Mouse (Mus musculus): ENCODE data around the gene Zfp92. TPM values are rescaled to one million over a fixed set of nuclear protein-coding genes. Genes with fewer than 3 reads are reported as not detected.

Zfp92 gene
- polyA plus RNA-seq, 1 experiment = not detected

- Histone ChIP-seq H3K36me3 (ENCODE audit: control insufficient read depth, insufficient read depth) (no peaks in the 10 kb centered on the region), H3K79me2 (ENCODE audit: control insufficient read depth, insufficient read depth) (no peaks in the 10 kb centered on the region), H3K4me2 (ENCODE audit: low read depth) (peak overlapping the region; percentile 74), H3K27me3 (ENCODE audit: control insufficient read depth, insufficient read depth, insufficient read length) (no peaks in the 10 kb centered on the region), H3ac (ENCODE audit: control insufficient read depth, insufficient read length) (no peak overlapping the region), H3K4me3 (no peak overlapping the region)
- TF ChIP-seq USF1 (IDR thresholded peaks at IDR 0.05; ENCODE audit: low read depth) (no peak), SRF (IDR thresholded peaks at IDR 0.05; ENCODE audit: control insufficient read depth, insufficient read length, low read depth) (no peak), POLR2A (IDR thresholded peaks at IDR 0.05; ENCODE audit: insufficient read length, low read depth) (no peak), MAX (IDR thresholded peaks at IDR 0.05; ENCODE audit: low read depth) (no peak), REST (IDR thresholded peaks at IDR 0.05; ENCODE audit: insufficient read depth, insufficient read length) (no peak), MYOG (IDR thresholded peaks at IDR 0.05; ENCODE audit: control insufficient read depth in 1 of 3, insufficient read depth in 1 of 3, insufficient read length in 2 of 3, low read depth in 2 of 3) (no peak), POLR2AphosphoS2 (IDR thresholded peaks at IDR 0.05; ENCODE audit: insufficient read length, low read depth) (no peak), TCF12 (IDR thresholded peaks at IDR 0.05; ENCODE audit: insufficient read depth, poor library complexity, severe bottlenecking) (no peak), TCF3 (IDR thresholded peaks at IDR 0.05; ENCODE audit: insufficient read length, low read depth) (no peak), MYOD1 (IDR thresholded peaks at IDR 0.05; ENCODE audit: control insufficient read depth in 1 of 3, insufficient read length in 2 of 3, low read depth in 2 of 3) (no peak), E2F4 (IDR thresholded peaks at IDR 0.05; ENCODE audit: insufficient read depth) (no peak), CEBPB (IDR thresholded peaks at IDR 0.05; ENCODE audit: insufficient read depth, poor library complexity, severe bottlenecking) (no peak)
Observed at GRCm38 (mm10) chrX:73468330-73468729, 57.4 kb downstream of the Zfp92 start.

DNA sequence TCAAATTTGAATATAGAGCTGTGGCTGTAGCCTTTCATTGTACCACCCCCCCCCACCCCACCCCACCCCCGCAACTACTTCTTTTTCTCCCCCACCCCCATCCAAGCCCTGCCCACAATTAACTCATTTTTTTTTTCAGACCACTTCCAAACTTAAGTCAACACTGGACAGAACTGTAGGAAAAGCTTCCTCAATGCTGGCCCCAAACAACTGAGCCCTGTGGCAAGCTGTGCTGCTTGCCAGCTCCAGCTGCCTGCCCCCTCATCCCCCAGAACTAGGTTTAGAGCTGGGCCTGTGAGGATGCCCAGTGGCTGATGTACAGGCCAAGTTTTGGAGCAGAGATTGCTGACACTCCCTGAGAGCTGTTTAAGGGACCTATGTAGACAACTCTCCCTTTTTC lies 57.9 kb downstream of the Zfp92 start:
- TF ChIP-seq MAX (IDR thresholded peaks at IDR 0.05; ENCODE audit: low read depth) = no peak
- TF ChIP-seq SRF (IDR thresholded peaks at IDR 0.05; ENCODE audit: control insufficient read depth, insufficient read length, low read depth) = no peak
- TF ChIP-seq TCF3 (IDR thresholded peaks at IDR 0.05; ENCODE audit: insufficient read length, low read depth) = no peak
- TF ChIP-seq MYOD1 (IDR thresholded peaks at IDR 0.05; ENCODE audit: control insufficient read depth in 1 of 3, insufficient read length in 2 of 3, low read depth in 2 of 3) = no peak
- no peak for TF ChIP-seq TCF12 (IDR thresholded peaks at IDR 0.05; ENCODE audit: insufficient read depth, poor library complexity, severe bottlenecking)
- TF ChIP-seq POLR2AphosphoS2 (IDR thresholded peaks at IDR 0.05; ENCODE audit: insufficient read length, low read depth) = no peak
- TF ChIP-seq MYOG (IDR thresholded peaks at IDR 0.05; ENCODE audit: control insufficient read depth in 1 of 3, insufficient read depth in 1 of 3, insufficient read length in 2 of 3, low read depth in 2 of 3) = no peak
- no peak for TF ChIP-seq E2F4 (IDR thresholded peaks at IDR 0.05; ENCODE audit: insufficient read depth)
- TF ChIP-seq REST (IDR thresholded peaks at IDR 0.05; ENCODE audit: insufficient read depth, insufficient read length) = no peak
- TF ChIP-seq CEBPB (IDR thresholded peaks at IDR 0.05; ENCODE audit: insufficient read depth, poor library complexity, severe bottlenecking) = no peak
- TF ChIP-seq POLR2A (IDR thresholded peaks at IDR 0.05; ENCODE audit: insufficient read length, low read depth) = no peak
- TF ChIP-seq USF1 (IDR thresholded peaks at IDR 0.05; ENCODE audit: low read depth) = no peak
- no peaks in the 10 kb centered on the region for H3K36me3 ChIP-seq (ENCODE audit: control insufficient read depth, insufficient read depth)
- H3K79me2 ChIP-seq (ENCODE audit: control insufficient read depth, insufficient read depth) = no peaks in the 10 kb centered on the region
- H3K4me2 ChIP-seq (ENCODE audit: low read depth) = no peak overlapping the region
- no peak overlapping the region for H3ac ChIP-seq (ENCODE audit: control insufficient read depth, insufficient read length)
- no peaks in the 10 kb centered on the region for H3K27me3 ChIP-seq (ENCODE audit: control insufficient read depth, insufficient read depth, insufficient read length)
- no peak overlapping the region for H3K4me3 ChIP-seq

DNA sequence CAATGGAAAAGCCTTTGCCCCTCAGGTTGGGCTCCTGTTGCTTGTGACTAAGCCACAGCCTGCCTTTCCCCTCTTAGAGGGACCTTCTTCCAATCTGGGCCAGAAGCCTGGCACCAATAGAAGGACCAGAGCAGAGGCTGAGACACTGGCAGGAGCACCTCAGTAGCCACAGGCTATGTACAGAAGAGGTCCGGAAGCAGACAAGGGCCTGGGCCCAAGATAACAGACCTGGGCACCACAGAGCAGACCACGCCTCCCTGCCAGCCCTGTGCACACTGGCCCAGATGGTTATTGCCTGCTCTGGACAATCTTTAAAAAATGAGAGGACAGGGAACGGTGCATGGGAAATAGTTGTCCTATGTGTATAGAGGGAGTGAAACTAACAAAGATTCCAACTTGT lies 60.9 kb downstream of the Zfp92 start:
- H3K79me2 ChIP-seq (ENCODE audit: control insufficient read depth, insufficient read depth) = no peaks in the 10 kb centered on the region
- H3K4me3 ChIP-seq = no peak overlapping the region
- H3ac ChIP-seq (ENCODE audit: control insufficient read depth, insufficient read length) = no peak overlapping the region
- H3K27me3 ChIP-seq (ENCODE audit: control insufficient read depth, insufficient read depth, insufficient read length) = no peaks in the 10 kb centered on the region
- H3K36me3 ChIP-seq (ENCODE audit: control insufficient read depth, insufficient read depth) = no peaks in the 10 kb centered on the region
- TF ChIP-seq E2F4 (IDR thresholded peaks at IDR 0.05; ENCODE audit: insufficient read depth) = no peak
- no peak for TF ChIP-seq POLR2AphosphoS2 (IDR thresholded peaks at IDR 0.05; ENCODE audit: insufficient read length, low read depth)
- no peak for TF ChIP-seq CEBPB (IDR thresholded peaks at IDR 0.05; ENCODE audit: insufficient read depth, poor library complexity, severe bottlenecking)
- TF ChIP-seq USF1 (IDR thresholded peaks at IDR 0.05; ENCODE audit: low read depth) = no peak
- TF ChIP-seq REST (IDR thresholded peaks at IDR 0.05; ENCODE audit: insufficient read depth, insufficient read length) = no peak
- TF ChIP-seq MAX (IDR thresholded peaks at IDR 0.05; ENCODE audit: low read depth) = no peak
- no peak for TF ChIP-seq MYOD1 (IDR thresholded peaks at IDR 0.05; ENCODE audit: control insufficient read depth in 1 of 3, insufficient read length in 2 of 3, low read depth in 2 of 3)
- TF ChIP-seq SRF (IDR thresholded peaks at IDR 0.05; ENCODE audit: control insufficient read depth, insufficient read length, low read depth) = no peak
- no peak for TF ChIP-seq TCF12 (IDR thresholded peaks at IDR 0.05; ENCODE audit: insufficient read depth, poor library complexity, severe bottlenecking)
- no peak for TF ChIP-seq POLR2A (IDR thresholded peaks at IDR 0.05; ENCODE audit: insufficient read length, low read depth)
- no peak for TF ChIP-seq TCF3 (IDR thresholded peaks at IDR 0.05; ENCODE audit: insufficient read length, low read depth)
- no peak for TF ChIP-seq MYOG (IDR thresholded peaks at IDR 0.05; ENCODE audit: control insufficient read depth in 1 of 3, insufficient read depth in 1 of 3, insufficient read length in 2 of 3, low read depth in 2 of 3)
- no peak overlapping the region for H3K4me2 ChIP-seq (ENCODE audit: low read depth)

DNA sequence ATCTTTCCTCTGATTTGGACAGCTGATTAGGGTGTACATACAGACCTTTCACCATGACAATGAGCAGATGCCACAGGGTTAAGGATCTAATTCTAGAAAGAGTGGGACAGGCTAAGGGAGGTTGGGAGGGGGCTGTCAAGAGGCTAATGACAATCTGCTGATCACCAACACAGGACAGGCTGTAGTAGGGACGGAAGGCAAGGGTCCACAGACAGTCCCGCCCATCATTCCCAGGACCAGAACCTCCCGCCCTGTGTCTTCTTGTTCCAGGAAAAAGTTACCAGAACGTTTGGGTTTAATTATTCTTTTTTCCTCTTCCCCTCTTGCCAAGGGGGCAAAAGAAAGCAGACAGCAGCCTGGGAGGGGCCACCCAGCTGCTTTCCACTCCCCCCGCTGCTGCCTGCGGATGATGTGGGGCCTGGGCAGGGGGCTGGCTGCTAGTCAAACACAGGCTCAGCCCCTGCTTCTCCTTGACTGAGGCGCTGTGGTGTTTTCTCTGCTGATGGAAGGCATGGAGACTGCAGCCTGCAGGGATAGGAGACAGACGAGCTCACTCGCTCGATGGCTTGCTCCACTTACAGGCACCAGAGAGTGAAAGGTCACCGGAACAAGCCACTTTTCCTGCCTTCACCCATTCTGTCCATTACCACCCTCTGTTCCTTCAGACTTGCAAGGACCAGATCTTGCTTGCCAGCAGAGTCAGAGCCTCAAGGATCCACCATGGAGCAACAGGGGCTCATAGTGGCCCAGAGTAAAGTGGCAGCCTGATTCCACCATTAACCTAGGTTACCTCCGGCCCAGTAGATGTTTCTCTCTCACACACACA lies 63.7 kb downstream of the Zfp92 start:
- H3K4me3 ChIP-seq = no peak overlapping the region
- no peak overlapping the region for H3K4me2 ChIP-seq (ENCODE audit: low read depth)
- no peak overlapping the region for H3ac ChIP-seq (ENCODE audit: control insufficient read depth, insufficient read length)
- no peaks in the 10 kb centered on the region for H3K27me3 ChIP-seq (ENCODE audit: control insufficient read depth, insufficient read depth, insufficient read length)
- H3K36me3 ChIP-seq (ENCODE audit: control insufficient read depth, insufficient read depth) = no peaks in the 10 kb centered on the region
- TF ChIP-seq CEBPB (IDR thresholded peaks at IDR 0.05; ENCODE audit: insufficient read depth, poor library complexity, severe bottlenecking) (no peak), POLR2AphosphoS2 (IDR thresholded peaks at IDR 0.05; ENCODE audit: insufficient read length, low read depth) (no peak), SRF (IDR thresholded peaks at IDR 0.05; ENCODE audit: control insufficient read depth, insufficient read length, low read depth) (no peak), MYOD1 (IDR thresholded peaks at IDR 0.05; ENCODE audit: control insufficient read depth in 1 of 3, insufficient read length in 2 of 3, low read depth in 2 of 3) (no peak), MAX (IDR thresholded peaks at IDR 0.05; ENCODE audit: low read depth) (no peak), E2F4 (IDR thresholded peaks at IDR 0.05; ENCODE audit: insufficient read depth) (no peak), POLR2A (IDR thresholded peaks at IDR 0.05; ENCODE audit: insufficient read length, low read depth) (no peak), REST (IDR thresholded peaks at IDR 0.05; ENCODE audit: insufficient read depth, insufficient read length) (no peak), TCF3 (IDR thresholded peaks at IDR 0.05; ENCODE audit: insufficient read length, low read depth) (no peak), MYOG (IDR thresholded peaks at IDR 0.05; ENCODE audit: control insufficient read depth in 1 of 3, insufficient read depth in 1 of 3, insufficient read length in 2 of 3, low read depth in 2 of 3) (no peak), USF1 (IDR thresholded peaks at IDR 0.05; ENCODE audit: low read depth) (no peak), TCF12 (IDR thresholded peaks at IDR 0.05; ENCODE audit: insufficient read depth, poor library complexity, severe bottlenecking) (no peak)
- no peaks in the 10 kb centered on the region for H3K79me2 ChIP-seq (ENCODE audit: control insufficient read depth, insufficient read depth)

All from myocyte (in vitro differentiated cells).